Comparison of ENCODE assay signal across 14 mouse cellular contexts in the genomic region with DNA sequence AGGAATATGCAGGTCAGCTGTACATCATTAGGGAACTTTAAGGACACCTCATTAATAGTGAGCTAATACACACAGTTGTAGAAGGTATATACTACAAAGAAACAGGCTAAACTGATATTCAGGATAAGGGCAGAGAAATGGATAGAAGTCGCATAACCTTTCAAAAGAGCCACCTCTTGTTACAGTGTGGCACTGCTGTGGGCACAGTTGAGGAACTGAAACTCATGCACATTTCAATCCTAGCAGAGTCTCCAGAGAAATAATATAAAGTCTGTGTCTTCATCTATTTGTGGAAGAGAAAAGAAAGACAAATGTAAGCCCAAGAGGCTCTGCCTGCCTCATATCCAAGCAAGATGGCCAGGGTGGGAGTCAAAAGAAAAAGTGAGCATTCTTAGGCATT.
"Had no signal": no experiment of that assay in that cellular context is flagged by ENCODE, and none has a peak within 500 bp of the region (broad histone marks: within the 10 kb centered on the region; RNA-seq: fewer than 3 reads in every experiment).

No protein-coding gene starts in this region.

- H3K4me3 ChIP-seq: megakaryocyte, embryonic 14.5 days; midbrain, embryonic 13.5 days; midbrain, embryonic 15.5 days; neural tube, embryonic 12.5 days; stomach, embryonic 15.5 days had no signal

- ATAC-seq: midbrain, embryonic 13.5 days; midbrain, embryonic 15.5 days had no signal

- H3K9ac ChIP-seq: lung, embryonic 14.5 days; midbrain, embryonic 13.5 days; midbrain, embryonic 15.5 days; neural tube, embryonic 12.5 days; stomach, embryonic 15.5 days had no signal

- H3K9me3 ChIP-seq: megakaryocyte, embryonic 14.5 days; midbrain, embryonic 13.5 days; midbrain, embryonic 15.5 days; neural tube, embryonic 12.5 days; stomach, embryonic 15.5 days had no signal

- H3K36me3 ChIP-seq: midbrain, embryonic 13.5 days; midbrain, embryonic 15.5 days; neural tube, embryonic 12.5 days; stomach, embryonic 15.5 days had no signal

- H3K27me3 ChIP-seq: megakaryocyte, embryonic 14.5 days; midbrain, embryonic 13.5 days; midbrain, embryonic 15.5 days; neural tube, embryonic 12.5 days; stomach, embryonic 15.5 days had no signal

- H3K4me2 ChIP-seq: lung, embryonic 14.5 days; midbrain, embryonic 11.5 days; midbrain, embryonic 13.5 days; midbrain, embryonic 15.5 days; neural tube, embryonic 12.5 days; stomach, embryonic 15.5 days had no signal

- H3K4me1 ChIP-seq: megakaryocyte, embryonic 14.5 days; midbrain, embryonic 13.5 days; midbrain, embryonic 15.5 days; neural tube, embryonic 12.5 days; stomach, embryonic 15.5 days had no signal

- H3K27ac ChIP-seq: midbrain, embryonic 13.5 days; midbrain, embryonic 15.5 days; neural tube, embryonic 12.5 days; stomach, embryonic 15.5 days; stomach, postnatal 0 days had no signal

- DNase-seq: lung, adult 18-20 months; lung, embryonic 14.5 days; lung, postnatal 10 days; lung, postnatal 4 days; right cerebral cortex, postnatal 14 days; thymus, postnatal 14 days; thymus, postnatal 36 days had no signal
